Mouse (Mus musculus): Measurements from ENCODE around the gene H2-DMb2. TPM values are rescaled to one million over a fixed set of nuclear protein-coding genes. Genes with fewer than 3 reads are reported as not detected.

H2-DMb2 gene
- total RNA-seq, 2 experiments from 2014 or later = 0.67 to 0.96 TPM

DNA sequence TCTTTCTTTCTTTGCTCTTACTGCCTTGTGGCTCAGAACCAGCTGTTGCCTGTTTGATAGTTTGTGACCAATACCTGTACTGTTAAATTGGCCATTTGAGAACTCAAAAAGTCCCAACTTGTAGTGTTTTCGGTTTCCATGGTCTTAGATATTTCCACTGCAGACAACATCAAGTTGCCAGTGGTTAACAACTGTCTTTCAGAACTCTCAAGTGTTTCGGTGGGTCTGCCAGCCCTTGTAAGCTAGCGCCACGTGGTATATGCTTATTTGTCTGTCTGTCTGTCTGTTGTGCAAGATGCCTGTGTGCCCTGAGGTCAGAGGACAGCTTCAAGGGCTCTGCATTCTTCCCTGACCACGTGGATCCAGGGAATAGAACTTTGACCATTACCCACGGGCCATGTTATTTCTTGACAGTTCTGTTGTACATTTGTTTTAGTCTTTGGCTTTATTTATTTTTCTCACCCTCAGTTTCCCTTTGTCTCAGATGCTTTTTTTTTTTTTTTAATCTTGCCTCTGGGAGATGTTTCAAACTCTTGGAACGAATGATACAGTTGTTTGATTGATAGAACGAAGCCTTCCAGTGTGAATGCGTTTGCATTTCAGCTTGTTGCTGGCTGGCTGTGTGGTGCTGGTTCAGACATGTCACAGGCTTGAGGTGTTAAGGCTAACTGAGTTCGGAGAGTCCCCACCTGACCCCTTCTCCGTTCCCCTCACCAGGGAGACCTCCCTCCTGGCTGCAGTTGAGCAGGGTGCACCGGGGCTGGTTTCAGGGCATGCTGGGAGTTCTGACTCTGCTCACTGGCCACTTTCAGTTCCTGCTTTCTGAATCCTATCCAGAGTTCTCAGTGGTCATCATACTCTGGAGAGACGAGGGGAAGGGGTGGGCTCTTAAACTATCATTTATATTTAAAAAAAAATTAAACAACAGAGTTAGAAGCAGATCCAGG is 37.1 kb downstream of the H2-DMb2 start:
- DNase-seq = no peak

GRCm38 (mm10) chr17:34183564-34184219 is 40.6 kb downstream of the H2-DMb2 start:
- DNase-seq = no peak

DNA sequence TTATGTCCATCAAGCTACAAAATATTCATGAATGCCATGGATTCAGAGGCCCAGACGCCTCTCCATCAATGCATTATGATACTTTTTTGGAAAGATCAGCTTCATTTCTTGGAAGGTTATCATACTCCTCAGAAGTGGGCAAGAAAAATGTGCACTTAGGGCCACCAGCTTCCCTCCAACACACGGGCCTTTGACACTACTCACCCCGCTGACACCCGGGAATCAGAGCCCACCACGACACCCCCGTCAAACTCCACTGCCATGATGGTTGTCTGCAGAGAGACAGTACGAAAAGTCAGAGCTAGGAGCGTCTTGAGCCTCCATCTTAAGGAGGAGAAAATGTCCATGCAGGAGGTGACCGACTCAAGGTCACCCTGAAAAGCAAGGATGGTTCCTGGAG is 42.4 kb downstream of the H2-DMb2 start:
- no peak for DNase-seq

- no peak for DNase-seq
Observed at GRCm38 (mm10) chr17:34186885-34187260, 43.8 kb downstream of the H2-DMb2 start.

- DNase-seq = peak; percentile 94 to 95
Observed at GRCm38 (mm10) chr17:34187261-34187916, 44.3 kb downstream of the H2-DMb2 start, which contains the start of the genes Tap1 and Psmb9. TSS of gene Tap1 (plus strand) at chr17:34187553. TSS of gene Psmb9 (minus strand) at chr17:34187764.

DNA sequence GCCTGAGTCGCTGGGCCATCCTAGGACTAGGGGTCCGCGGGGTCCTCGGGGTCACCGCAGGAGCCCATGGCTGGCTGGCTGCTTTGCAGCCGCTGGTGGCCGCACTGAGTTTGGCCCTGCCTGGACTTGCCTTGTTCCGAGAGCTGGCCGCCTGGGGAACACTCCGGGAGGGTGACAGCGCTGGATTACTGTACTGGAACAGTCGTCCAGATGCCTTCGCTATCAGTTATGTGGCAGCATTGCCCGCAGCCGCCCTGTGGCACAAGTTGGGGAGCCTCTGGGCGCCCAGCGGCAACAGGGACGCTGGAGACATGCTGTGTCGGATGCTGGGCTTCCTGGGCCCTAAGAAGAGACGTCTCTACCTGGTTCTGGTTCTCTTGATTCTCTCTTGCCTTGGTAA is 44.9 kb downstream of the H2-DMb2 start:
- no peak for DNase-seq

DNA sequence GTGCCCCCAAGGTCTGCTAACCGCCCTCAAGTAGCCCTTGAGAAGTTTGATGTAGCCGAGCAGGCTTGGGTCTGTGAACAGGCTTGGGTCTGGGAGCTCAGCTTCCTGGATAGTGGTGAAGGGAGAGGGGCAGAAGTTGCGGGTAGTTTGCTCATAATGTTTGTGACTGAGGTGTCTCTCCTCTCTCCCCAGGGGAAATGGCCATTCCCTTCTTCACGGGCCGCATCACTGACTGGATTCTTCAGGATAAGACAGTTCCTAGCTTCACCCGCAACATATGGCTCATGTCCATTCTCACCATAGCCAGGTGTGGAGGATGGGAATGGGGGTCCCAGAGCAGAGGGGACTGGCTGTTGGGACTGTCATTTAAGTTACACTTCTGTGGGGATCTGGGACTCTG is 45.9 kb downstream of the H2-DMb2 start:
- DNase-seq = no peak

- no peak for DNase-seq
Observed at GRCm38 (mm10) chr17:34192852-34193251, 49.7 kb downstream of the H2-DMb2 start.

GRCm38 (mm10) chr17:34193468-34193867 is 50.4 kb downstream of the H2-DMb2 start:
- no peak for DNase-seq

DNA sequence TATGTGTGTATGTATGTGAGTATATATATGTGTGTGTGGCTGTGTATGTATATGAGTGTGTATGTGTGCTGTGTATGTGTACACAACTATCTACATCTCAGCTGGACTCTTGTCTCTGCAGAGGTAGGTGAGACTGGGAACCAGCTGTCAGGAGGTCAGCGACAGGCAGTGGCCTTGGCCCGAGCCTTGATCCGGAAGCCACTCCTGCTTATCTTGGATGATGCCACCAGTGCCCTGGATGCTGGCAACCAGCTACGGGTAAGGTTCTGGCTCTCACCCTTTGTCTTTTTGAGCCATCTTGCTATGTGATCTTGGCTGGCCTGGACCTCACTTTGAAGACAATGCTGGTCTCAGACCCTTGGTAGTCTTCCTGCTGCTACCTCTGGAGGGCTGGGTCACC is 51.6 kb downstream of the H2-DMb2 start:
- no peak for DNase-seq

GRCm38 (mm10) chr17:34196491-34196890 is 53.4 kb downstream of the H2-DMb2 start:
- no peak for DNase-seq

- DNase-seq = peak; percentile 80 to 83
Observed at GRCm38 (mm10) chr17:34196941-34197894, 54.1 kb downstream of the H2-DMb2 start, which contains the start of gene Psmb8. TSS of gene Psmb8 (plus strand) at chr17:34197721.

GRCm38 (mm10) chr17:34197904-34198520 is 54.9 kb downstream of the H2-DMb2 start:
- DNase-seq = no peak

DNA sequence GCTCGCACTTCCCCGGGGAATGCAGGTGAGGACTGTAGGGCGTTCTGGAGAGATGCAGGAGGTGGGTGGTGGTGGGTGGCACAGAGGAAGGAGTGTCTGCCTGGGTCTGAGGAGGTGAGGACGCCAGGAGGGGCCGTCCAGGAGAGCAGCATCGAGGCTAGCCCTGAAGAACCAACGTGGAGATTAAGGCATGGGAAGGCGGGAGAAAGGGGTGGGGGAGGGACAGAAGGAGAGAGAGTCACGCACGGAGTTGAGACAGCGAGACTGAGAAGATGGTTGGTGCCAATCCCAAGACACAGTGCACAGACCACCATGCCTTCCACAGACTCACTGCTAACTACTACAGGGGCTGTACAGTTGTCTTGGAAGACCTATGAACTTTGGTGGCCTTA is 55.4 kb downstream of the H2-DMb2 start:
- DNase-seq = no peak

DNA sequence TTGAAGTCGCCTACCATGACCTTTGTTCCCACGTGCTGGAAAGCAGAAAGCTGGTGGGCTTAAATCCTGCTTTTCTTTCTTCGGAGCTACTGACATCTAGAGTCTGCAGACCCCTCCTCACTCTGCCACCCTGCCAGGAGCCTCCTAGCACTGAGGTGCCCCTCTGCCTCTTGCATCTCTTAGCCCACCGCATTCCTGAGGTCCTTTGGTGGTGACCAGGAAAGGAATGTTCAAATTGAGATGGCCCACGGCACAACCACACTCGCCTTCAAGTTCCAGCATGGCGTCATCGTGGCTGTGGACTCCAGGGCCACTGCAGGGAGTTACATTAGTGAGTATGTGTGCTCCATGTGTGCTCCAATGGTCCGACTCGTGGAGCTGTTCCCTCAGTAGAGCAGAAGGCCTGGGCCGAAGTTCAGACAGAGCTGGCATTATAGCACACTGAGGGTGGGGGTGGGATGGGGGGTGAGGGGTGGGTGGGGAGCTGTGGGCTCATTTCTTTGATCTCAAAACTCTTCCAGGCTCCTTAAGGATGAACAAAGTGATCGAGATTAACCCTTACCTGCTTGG is 56.0 kb downstream of the H2-DMb2 start:
- DNase-seq = no peak

DNA sequence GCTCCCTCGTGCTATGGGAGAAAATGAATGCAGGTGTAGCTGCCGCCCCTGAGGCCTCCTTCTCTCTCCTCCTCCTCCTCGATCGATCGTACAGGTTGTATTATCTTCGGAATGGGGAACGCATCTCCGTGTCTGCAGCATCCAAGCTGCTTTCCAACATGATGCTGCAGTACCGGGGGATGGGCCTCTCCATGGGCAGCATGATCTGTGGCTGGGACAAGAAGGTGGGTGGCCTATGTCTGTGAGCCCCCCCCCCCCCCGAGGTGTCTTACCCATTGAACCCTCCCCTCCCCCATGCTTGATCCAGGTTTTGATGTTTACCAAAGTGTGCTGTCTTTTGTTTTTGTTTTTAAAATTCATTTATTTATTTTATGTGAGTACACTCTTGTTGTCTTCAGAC is 56.9 kb downstream of the H2-DMb2 start:
- DNase-seq = no peak

- no peak for DNase-seq
Observed at GRCm38 (mm10) chr17:34200772-34201505, 57.8 kb downstream of the H2-DMb2 start.
